Comparison of ENCODE assay signal across 21 mouse cellular contexts in genomic region chr6:120546292-120546691, GRCm38 (mm10). TPM values are rescaled to one million over a fixed set of nuclear protein-coding genes. Genes with fewer than 3 reads are reported as not detected.
DNase-seq lines count a peak whose midpoint lies in the region; ATAC-seq lines count a peak whose summit lies in the region.
"Had no signal": no experiment of that assay in that cellular context is flagged by ENCODE, and none has a peak within 500 bp of the region (broad histone marks: within the 10 kb centered on the region; RNA-seq: fewer than 3 reads in every experiment).

No protein-coding gene starts in this region.

- no peak for ATAC-seq in forebrain, embryonic 11.5 days (replicated peaks; ENCODE audit: low FRiP score)
- ATAC-seq in forebrain, embryonic 16.5 days, result peak; percentile 62
- ATAC-seq in forebrain, embryonic 12.5 days (ENCODE audit: low FRiP score), result no peak
- ATAC-seq: CD4-positive, CD25-positive, alpha-beta regulatory T cell, adult 4 months; Patski had no signal

- WGBS in forebrain, embryonic 11.5 days, result 91% methylated on average over 3 of the region's 3 CpGs
- WGBS in forebrain, embryonic 10.5 days, result 87% methylated on average over 3 of the region's 3 CpGs
- 87% methylated on average over 3 of the region's 3 CpGs for WGBS in forebrain, embryonic 16.5 days
- WGBS in forebrain, embryonic 12.5 days, result 92% methylated on average over 3 of the region's 3 CpGs

- peaks cover 6% of the 10 kb centered on the region; the same call in 1 of the 2 replicates for H3K4me1 ChIP-seq in forebrain, embryonic 11.5 days (replicated peaks; ENCODE audit: control insufficient read depth, insufficient read depth, low read length)
- H3K4me1 ChIP-seq in forebrain, embryonic 10.5 days, result peaks cover 27% of the 10 kb centered on the region
- peaks cover 2% of the 10 kb centered on the region; the same call in 1 of the 2 replicates for H3K4me1 ChIP-seq in forebrain, embryonic 16.5 days (replicated peaks; ENCODE audit: control insufficient read depth, insufficient read depth, low read length)
- peaks cover 13% of the 10 kb centered on the region for H3K4me1 ChIP-seq in forebrain, embryonic 12.5 days
- H3K4me1 ChIP-seq: embryonic facial prominence, embryonic 12.5 days had no signal

- intact Hi-C loops in heart, postnatal 25 days (cut with DNase I), result no loop called here

- H3K36me3 ChIP-seq in forebrain, embryonic 11.5 days (ENCODE audit: control insufficient read depth, insufficient read depth, low read length), result no peaks in the 10 kb centered on the region
- no peaks in the 10 kb centered on the region for H3K36me3 ChIP-seq in forebrain, embryonic 10.5 days (replicated peaks)
- H3K36me3 ChIP-seq in forebrain, embryonic 16.5 days (ENCODE audit: control insufficient read depth, insufficient read depth), result no peaks in the 10 kb centered on the region
- no peaks in the 10 kb centered on the region for H3K36me3 ChIP-seq in forebrain, embryonic 12.5 days (replicated peaks)
- H3K36me3 ChIP-seq: embryonic facial prominence, embryonic 10.5 days; embryonic facial prominence, embryonic 12.5 days; forebrain, embryonic 15.5 days; G1E had no signal

- DNase-seq in forebrain, embryonic 11.5 days (ENCODE audit: low spot score), result peak; percentile 41
- no peak for DNase-seq in forebrain, embryonic 10.5 days (ENCODE audit: extremely low spot score, low spot score)
- peak; percentile 28 for DNase-seq in R1 (ENCODE audit: low read depth, low spot score)
- no peak for DNase-seq in gastrocnemius, adult 8-10 months (ENCODE audit: low spot score in 2 of 2)
- DNase-seq in heart, postnatal 25 days (ENCODE audit: low spot score), result no peak
- DNase-seq: adrenal gland, adult 2 months; adrenal gland, postnatal 10 days; adrenal gland, postnatal 25 days; cerebellum, adult 11-12 months; cerebellum, adult 2 months; cerebellum, adult 9-10 months; cerebellum, postnatal 25 days had no signal

- H3K4me3 ChIP-seq in forebrain, embryonic 11.5 days (ENCODE audit: low read depth, low read length), result no peak overlapping the region
- no peak overlapping the region for H3K4me3 ChIP-seq in forebrain, embryonic 10.5 days
- no peak overlapping the region for H3K4me3 ChIP-seq in forebrain, embryonic 16.5 days (replicated peaks; ENCODE audit: low read length)
- H3K4me3 ChIP-seq in forebrain, embryonic 12.5 days (replicated peaks), result no peak overlapping the region
- H3K4me3 ChIP-seq: embryonic facial prominence, embryonic 10.5 days; embryonic facial prominence, embryonic 12.5 days; forebrain, embryonic 15.5 days had no signal

- H3K4me2 ChIP-seq in forebrain, embryonic 11.5 days (ENCODE audit: low read depth, low read length, severe bottlenecking), result no peak overlapping the region
- H3K4me2 ChIP-seq in forebrain, embryonic 16.5 days (ENCODE audit: low read length), result no peak overlapping the region
- no peak overlapping the region for H3K4me2 ChIP-seq in forebrain, embryonic 12.5 days
- H3K4me2 ChIP-seq: embryonic facial prominence, embryonic 12.5 days; forebrain, embryonic 15.5 days had no signal

- H3K27ac ChIP-seq in forebrain, embryonic 11.5 days (ENCODE audit: low read depth, low read length), result no peak overlapping the region
- H3K27ac ChIP-seq in forebrain, embryonic 10.5 days, result no peak overlapping the region
- no peak overlapping the region for H3K27ac ChIP-seq in forebrain, embryonic 16.5 days (ENCODE audit: low read length)
- no peak overlapping the region for H3K27ac ChIP-seq in forebrain, embryonic 12.5 days
- H3K27ac ChIP-seq: embryonic facial prominence, embryonic 10.5 days; embryonic facial prominence, embryonic 12.5 days had no signal

- H3K9me3 ChIP-seq in forebrain, embryonic 11.5 days (ENCODE audit: control insufficient read depth, low read length), result no peaks in the 10 kb centered on the region
- H3K9me3 ChIP-seq in forebrain, embryonic 10.5 days, result no peaks in the 10 kb centered on the region
- H3K9me3 ChIP-seq in forebrain, embryonic 16.5 days (ENCODE audit: control insufficient read depth, low read length), result no peaks in the 10 kb centered on the region
- H3K9me3 ChIP-seq in forebrain, embryonic 12.5 days, result no peaks in the 10 kb centered on the region
- H3K9me3 ChIP-seq: embryonic facial prominence, embryonic 10.5 days; embryonic facial prominence, embryonic 12.5 days; forebrain, embryonic 15.5 days had no signal

- H3K9ac ChIP-seq in forebrain, embryonic 11.5 days (ENCODE audit: low read length), result no peak overlapping the region
- H3K9ac ChIP-seq in forebrain, embryonic 16.5 days (replicated peaks; ENCODE audit: low read depth, low read length), result no peak overlapping the region
- no peak overlapping the region for H3K9ac ChIP-seq in forebrain, embryonic 12.5 days
- H3K9ac ChIP-seq: embryonic facial prominence, embryonic 12.5 days; forebrain, embryonic 15.5 days had no signal

- H3K27me3 ChIP-seq in forebrain, embryonic 11.5 days (ENCODE audit: control insufficient read depth, insufficient read depth, low read length), result no peaks in the 10 kb centered on the region
- H3K27me3 ChIP-seq in forebrain, embryonic 10.5 days (ENCODE audit: poor library complexity, severe bottlenecking), result no peaks in the 10 kb centered on the region
- H3K27me3 ChIP-seq in forebrain, embryonic 16.5 days (replicated peaks; ENCODE audit: control insufficient read depth, insufficient read depth, low read length), result no peaks in the 10 kb centered on the region
- H3K27me3 ChIP-seq in forebrain, embryonic 12.5 days, result no peaks in the 10 kb centered on the region
- H3K27me3 ChIP-seq: CH12.LX; embryonic facial prominence, embryonic 12.5 days; forebrain, embryonic 15.5 days had no signal

RNA-seq across cellular contexts. Expression of gene Hdhd5, which starts 15.2 kb away (rescaled TPM):
- polyA plus RNA-seq in forebrain, embryonic 11.5 days (2014; fragmentation: Nextera tagmentation; extraction: Ambion mirVana), result 15.2 and 18.2 TPM in 2 replicates
- polyA plus RNA-seq in forebrain, embryonic 10.5 days (2016; fragmentation: Nextera tagmentation; extraction: Ambion mirVana), result 20.2 and 23.6 TPM in 2 replicates
- 15.3 and 16.4 TPM in 2 replicates for polyA plus RNA-seq in forebrain, embryonic 16.5 days (2015; fragmentation: Nextera tagmentation; extraction: Ambion mirVana)
- 17.1 and 19.1 TPM in 2 replicates for polyA plus RNA-seq in forebrain, embryonic 12.5 days (2016; fragmentation: Nextera tagmentation; extraction: Ambion mirVana)
- total RNA-seq in gastrocnemius, adult 8-10 months (2022), result 10 to 100 TPM; 21.1 to 23.2 (median 22.1) TPM
- total RNA-seq in heart, postnatal 25 days (2021), result 10 to 100 TPM; 19.6 to 21.5 TPM

RNA-seq across cellular contexts. Expression of gene Tmem121b, which starts 52.7 kb away (rescaled TPM):
- polyA plus RNA-seq in forebrain, embryonic 11.5 days (2014; fragmentation: Nextera tagmentation; extraction: Ambion mirVana), result 1.1 and 1.4 TPM in 2 replicates
- 0.27 and 0.47 TPM in 2 replicates for polyA plus RNA-seq in forebrain, embryonic 10.5 days (2016; fragmentation: Nextera tagmentation; extraction: Ambion mirVana)
- 3.3 and 3.5 TPM in 2 replicates for polyA plus RNA-seq in forebrain, embryonic 16.5 days (2015; fragmentation: Nextera tagmentation; extraction: Ambion mirVana)
- 2.5 TPM in 2 replicates for polyA plus RNA-seq in forebrain, embryonic 12.5 days (2016; fragmentation: Nextera tagmentation; extraction: Ambion mirVana)
- not detected for total RNA-seq in gastrocnemius, adult 8-10 months (2022)
- not detected for total RNA-seq in heart, postnatal 25 days (2021)
- total RNA-seq: adrenal gland, postnatal 25 days; CH12.LX had no signal
- polyA plus RNA-seq: G1E had no signal

Comparison
In these comparisons a context has a peak if more than half of its experiments do, and no peak if none do; other contexts are left out.
1. DNase-seq: peak in forebrain, embryonic 11.5 days (single experiment) and R1 (single experiment); none in forebrain, embryonic 10.5 days (single experiment), gastrocnemius, adult 8-10 months (0 of 2) and heart, postnatal 25 days (single experiment).